Mouse (Mus musculus) layer of hippocampus, adult 9-10 months (tissue): Measurements from ENCODE around the gene Hamp2.
"Not testable (repeated sequence)": the region's sequence is repeated elsewhere in the genome, so short reads cannot be mapped to it uniquely, and the experiment has no call there.

Experiments used
- DNase-seq: peaks from one replicate; pipeline ENCODE4 v3.0.0; 2022; ENCODE audit warnings: low spot score

Gene Hamp2

GRCm38 (mm10) chr7:30953459-30953858 lies 29.0 kb upstream of the Hamp2 start:
- no peak for DNase-seq

- no peak for DNase-seq
Measured at GRCm38 (mm10) chr7:30952441-30953265, 28.2 kb upstream of the Hamp2 start.

DNA sequence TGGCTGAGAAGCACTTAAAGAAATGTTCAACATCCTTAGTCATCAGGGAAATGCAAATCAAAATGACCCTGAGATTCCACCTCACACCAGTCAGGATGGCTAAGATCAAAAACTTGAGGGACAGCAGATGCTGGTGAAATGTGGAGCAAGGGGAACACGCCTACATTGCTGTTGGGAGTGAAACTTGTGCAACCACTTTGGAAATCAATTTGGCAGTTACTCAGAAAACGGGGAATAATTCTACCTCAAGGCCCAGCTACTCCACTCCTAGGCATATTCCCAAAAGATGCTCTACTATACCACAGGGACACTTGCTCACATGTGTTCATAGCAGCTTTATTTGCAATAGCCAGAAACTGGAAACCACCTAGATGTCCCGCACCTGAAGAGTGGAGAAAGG lies 25.4 kb upstream of the Hamp2 start:
- DNase-seq = not testable (repeated sequence)

DNA sequence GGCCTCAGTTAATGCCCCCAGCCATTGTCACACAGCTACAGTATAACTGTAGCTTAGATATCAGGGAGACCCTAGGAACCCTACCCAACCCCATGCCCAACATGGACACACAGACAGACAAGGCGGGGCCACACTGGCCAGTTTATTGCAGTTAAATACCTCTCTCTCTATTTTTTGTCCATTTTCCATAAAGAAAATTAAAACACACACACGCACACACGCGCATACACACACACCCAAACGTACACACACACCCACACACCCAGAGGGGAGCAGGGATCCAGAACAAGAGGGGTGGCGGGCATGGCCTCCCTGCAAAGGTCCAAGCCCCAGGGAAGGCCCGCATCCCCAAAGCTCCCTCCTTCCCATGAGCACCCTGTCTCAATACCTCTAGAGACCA lies 21.4 kb upstream of the Hamp2 start:
- no peak for DNase-seq

- DNase-seq = not testable (repeated sequence)
Measured at GRCm38 (mm10) chr7:30945466-30945865, 21.0 kb upstream of the Hamp2 start.

- DNase-seq = not testable (repeated sequence)
Measured at GRCm38 (mm10) chr7:30944706-30945105, 20.2 kb upstream of the Hamp2 start.

GRCm38 (mm10) chr7:30943909-30944635 lies 19.6 kb upstream of the Hamp2 start, which contains the start of gene Hamp:
TSS of gene Hamp (minus strand) at chr7:30944032.
- DNase-seq = no peak

DNA sequence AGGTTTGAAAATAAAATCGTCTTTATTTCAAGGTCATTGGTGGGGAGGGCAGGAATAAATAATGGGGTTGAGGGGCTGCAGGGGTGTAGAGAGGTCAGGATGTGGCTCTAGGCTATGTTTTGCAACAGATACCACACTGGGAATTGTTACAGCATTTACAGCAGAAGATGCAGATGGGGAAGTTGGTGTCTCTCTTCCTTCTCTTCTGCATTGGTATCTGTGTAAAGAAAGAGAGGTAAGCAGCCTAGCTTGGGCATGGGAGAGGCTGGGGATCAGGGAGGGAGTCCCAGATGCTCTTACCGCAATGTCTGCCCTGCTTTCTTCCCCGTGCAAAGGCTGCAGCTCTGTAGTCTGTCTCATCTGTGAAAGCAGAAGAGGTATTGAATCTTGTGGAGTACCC lies 17.9 kb upstream of the Hamp2 start:
- not testable (repeated sequence) for DNase-seq

DNA sequence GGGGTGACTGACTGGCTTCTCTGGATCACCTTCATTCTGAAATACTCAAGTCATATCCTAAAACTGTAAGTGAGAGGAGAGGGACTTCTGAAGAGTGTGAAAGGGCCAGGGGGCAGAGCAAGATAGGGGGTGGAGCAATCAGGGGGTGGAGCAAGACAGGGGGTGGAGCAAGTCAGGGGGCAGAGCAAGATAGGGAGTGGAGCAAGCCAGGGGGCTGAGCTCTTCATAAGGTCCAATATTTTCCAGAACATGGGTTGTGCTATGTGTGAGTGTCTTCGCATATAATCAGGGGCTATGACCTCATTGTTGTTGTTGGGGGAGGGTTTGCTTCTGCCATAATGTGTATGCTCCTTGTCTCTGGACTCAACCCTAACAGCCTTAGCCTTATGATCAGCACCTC lies 15.6 kb upstream of the Hamp2 start:
- not testable (repeated sequence) for DNase-seq

- not testable (repeated sequence) for DNase-seq
Measured at GRCm38 (mm10) chr7:30935422-30936099, 11.1 kb upstream of the Hamp2 start.

- DNase-seq = no peak
Measured at GRCm38 (mm10) chr7:30924071-30924470, 410 bp downstream of the Hamp2 start.

GRCm38 (mm10) chr7:30922490-30922889 lies 2.0 kb downstream of the Hamp2 start:
- DNase-seq = not testable (repeated sequence)

DNA sequence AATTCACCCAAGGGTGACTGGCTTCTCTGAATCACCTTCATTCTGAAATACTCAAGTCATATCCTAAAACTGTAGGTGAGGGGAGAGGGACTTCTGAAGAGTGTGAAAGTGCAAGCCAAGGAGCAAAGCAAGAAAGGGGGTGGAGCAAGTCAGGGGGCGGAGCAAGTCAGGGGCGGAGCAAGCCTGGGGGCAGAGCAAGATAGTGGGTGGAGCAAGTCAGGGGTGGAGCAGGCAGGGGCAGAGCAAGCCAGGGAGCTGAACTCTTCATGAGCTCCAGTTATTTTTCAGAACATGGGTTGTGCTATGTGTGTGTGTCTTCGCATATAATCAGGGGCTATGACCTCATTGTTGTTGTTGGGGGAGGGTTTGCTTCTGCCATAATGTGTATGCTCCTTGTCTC lies 4.3 kb downstream of the Hamp2 start:
- no peak for DNase-seq

DNA sequence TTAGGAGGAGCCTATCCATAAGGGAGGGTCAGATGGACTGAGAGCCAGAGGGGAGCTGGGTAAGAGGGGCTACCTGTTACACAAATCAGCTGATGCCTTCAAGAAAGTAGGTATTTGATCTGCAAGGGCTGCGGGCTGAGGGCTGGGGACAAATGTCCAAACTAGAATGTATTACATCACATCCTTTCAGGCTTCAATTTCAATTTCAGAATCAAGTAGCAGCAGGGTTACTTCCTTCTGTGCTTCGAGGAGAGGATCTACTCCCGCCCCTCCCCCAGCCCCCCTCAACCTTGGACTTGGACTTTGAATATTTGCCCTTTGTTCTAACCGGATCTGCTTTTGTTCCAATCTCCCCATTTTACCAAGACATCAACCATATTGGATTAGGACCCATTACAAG lies 7.3 kb downstream of the Hamp2 start:
- DNase-seq = no peak

DNA sequence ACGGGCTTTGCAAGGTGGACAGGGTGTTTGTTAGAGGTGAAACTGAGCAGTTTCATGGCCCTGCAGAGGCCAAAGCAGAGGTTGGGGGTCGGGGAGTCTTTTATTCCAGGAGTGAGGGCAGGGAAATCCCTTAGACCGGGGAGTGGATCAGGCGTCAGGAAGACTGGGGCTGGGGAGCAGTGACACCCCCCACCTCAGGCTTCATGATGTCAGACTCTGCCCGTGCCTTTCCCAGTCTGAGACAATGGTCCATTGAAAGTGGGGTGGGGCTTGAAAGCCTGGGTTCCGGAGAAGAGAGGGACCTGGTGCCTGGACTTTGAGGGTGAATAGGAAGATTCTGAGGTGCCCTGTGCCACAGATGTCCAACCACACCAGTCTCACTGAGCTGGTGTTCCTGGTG lies 7.8 kb downstream of the Hamp2 start:
- no peak for DNase-seq

GRCm38 (mm10) chr7:30914732-30915131 lies 9.7 kb downstream of the Hamp2 start, which contains the start of gene Mag:
TSS of gene Mag (minus strand) at chr7:30914873.
- no peak for DNase-seq

GRCm38 (mm10) chr7:30909773-30910172 lies 14.7 kb downstream of the Hamp2 start:
- DNase-seq = no peak

DNA sequence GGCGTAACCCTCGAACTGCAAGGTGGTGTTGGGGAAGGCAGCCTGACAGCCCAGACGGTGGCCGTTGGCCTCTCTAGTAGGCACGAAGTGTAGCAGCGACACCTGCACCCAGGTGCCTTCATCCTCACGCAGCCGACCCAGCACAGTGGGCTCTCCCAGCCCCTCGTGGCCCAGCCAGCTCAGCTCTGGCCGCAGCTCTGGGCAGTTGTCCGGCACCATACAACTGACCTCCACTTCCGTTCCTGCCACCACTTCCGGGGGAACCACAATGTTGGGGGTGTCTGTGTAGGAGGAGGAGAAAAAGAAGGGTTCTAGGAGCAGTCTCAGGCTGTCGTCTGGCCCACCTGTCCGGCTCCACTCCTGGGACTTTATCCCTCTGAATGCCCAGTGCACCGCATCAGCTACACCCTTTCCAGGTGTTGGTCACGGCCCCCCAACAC lies 15.5 kb downstream of the Hamp2 start:
- DNase-seq = no peak

- DNase-seq = no peak
Measured at GRCm38 (mm10) chr7:30908277-30908991, 16.0 kb downstream of the Hamp2 start.

- no peak for DNase-seq
Measured at GRCm38 (mm10) chr7:30904042-30904441, 20.4 kb downstream of the Hamp2 start.

GRCm38 (mm10) chr7:30895217-30895616 lies 29.3 kb downstream of the Hamp2 start:
- no peak for DNase-seq

DNA sequence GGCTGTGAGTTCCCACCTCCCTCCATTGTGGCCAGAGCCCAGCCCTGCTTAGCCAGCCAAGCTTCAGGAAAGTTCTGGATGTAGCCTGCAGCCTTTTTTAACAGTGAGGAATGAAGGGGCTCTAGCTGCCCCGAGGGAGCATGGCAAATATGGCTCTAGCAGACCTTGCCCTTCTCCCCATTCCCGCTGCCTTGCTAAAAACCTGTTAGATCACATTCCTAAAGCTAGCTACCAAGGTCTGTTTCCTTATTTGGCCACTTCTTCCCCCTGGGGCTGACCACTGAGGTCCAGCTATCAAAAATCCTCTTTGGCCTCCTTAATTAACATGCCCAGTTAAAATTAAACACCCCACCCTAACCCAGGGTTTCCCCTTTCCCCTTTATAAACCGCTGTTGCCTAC lies 32.0 kb downstream of the Hamp2 start:
- no peak for DNase-seq
